In genomic region chr6:13636582-13636989, GRCm38 (mm10) we compare ENCODE assay signal across 8 mouse cellular contexts. TPM values are rescaled to one million over a fixed set of nuclear protein-coding genes. Genes with fewer than 3 reads are reported as not detected.
DNase-seq lines count a peak whose midpoint lies in the region; ATAC-seq and TF ChIP-seq lines count a peak whose summit lies in the region.
"Had no signal": no experiment of that assay in that cellular context is flagged by ENCODE, and none has a peak within 500 bp of the region (broad histone marks: within the 10 kb centered on the region; RNA-seq: fewer than 3 reads in every experiment).

No protein-coding gene starts in this region.

- WGBS in liver, adult 2 months = 79% methylated on average over 3 of the region's 3 CpGs
- 58% methylated on average over 3 of the region's 3 CpGs for WGBS in liver, embryonic 12.5 days (ENCODE audit: insufficient replicate concordance)
- 48% methylated on average over 3 of the region's 3 CpGs for WGBS in lung, postnatal 0 days

- TF ChIP-seq EP300 in lung, postnatal 0 days (IDR thresholded peaks at IDR 0.05) = no peak

- no peak overlapping the region for H3K27ac ChIP-seq in liver, adult 2 months (replicated peaks; ENCODE audit: insufficient read depth, low read depth, low read length)
- H3K27ac ChIP-seq in liver, embryonic 12.5 days = no peak overlapping the region
- H3K27ac ChIP-seq in embryonic fibroblast, embryonic 13.5 days (ENCODE audit: insufficient read depth, low read length) = peak overlapping the region; percentile 19; the same call in 1 of the 2 replicates
- no peak overlapping the region for H3K27ac ChIP-seq in lung, postnatal 0 days (ENCODE audit: low read length)
- no peak overlapping the region for H3K27ac ChIP-seq in left cerebral cortex, adult 2 months
- H3K27ac ChIP-seq: forebrain, embryonic 12.5 days had no signal

- no peak for TF ChIP-seq CTCF in liver, adult 2 months (IDR thresholded peaks at IDR 0.05; ENCODE audit: low read depth, low read length)
- no peak for TF ChIP-seq CTCF in embryonic fibroblast, embryonic 13.5 days (IDR thresholded peaks at IDR 0.05; ENCODE audit: borderline replicate concordance, insufficient read depth, low read length)
- no peak for TF ChIP-seq CTCF in lung, postnatal 0 days (IDR thresholded peaks at IDR 0.05)
- no peak for TF ChIP-seq CTCF in left cerebral cortex, adult 2 months (IDR thresholded peaks at IDR 0.05)

- H3K27me3 ChIP-seq in liver, adult 2 months (ENCODE audit: control insufficient read depth, insufficient read depth, low read length) = no peaks in the 10 kb centered on the region
- H3K27me3 ChIP-seq in liver, embryonic 12.5 days (replicated peaks) = no peaks in the 10 kb centered on the region
- H3K27me3 ChIP-seq in lung, postnatal 0 days (replicated peaks; ENCODE audit: insufficient read depth, low read length) = no peaks in the 10 kb centered on the region
- H3K27me3 ChIP-seq: forebrain, embryonic 12.5 days had no signal

- intact Hi-C loops in left cerebral cortex, adult 2 months (cut with DNase I) = no loop called here

- DNase-seq in liver, adult 2 months (ENCODE audit: extremely low read depth, low read depth, low spot score) = peak; percentile 54
- peak; percentile 37 for DNase-seq in NIH3T3 (ENCODE audit: low read depth)
- peak; percentile 22 for DNase-seq in lung, postnatal 0 days (ENCODE audit: low spot score)
- no peak for DNase-seq in right cerebral cortex, postnatal 14 days
- no peak for DNase-seq in left cerebral cortex, adult 2 months (ENCODE audit: extremely low spot score in 1 of 2, low spot score in 2 of 2)

- H3K4me1 ChIP-seq in liver, adult 2 months (ENCODE audit: control insufficient read depth, insufficient read depth, low read length) = no peaks in the 10 kb centered on the region
- no peaks in the 10 kb centered on the region for H3K4me1 ChIP-seq in liver, embryonic 12.5 days
- H3K4me1 ChIP-seq in embryonic fibroblast, embryonic 13.5 days (ENCODE audit: control insufficient read depth, insufficient read depth, low read length) = peaks cover 2% of the 10 kb centered on the region; the same call in 1 of the 2 replicates
- no peaks in the 10 kb centered on the region for H3K4me1 ChIP-seq in lung, postnatal 0 days (ENCODE audit: insufficient read depth, low read depth, low read length)
- H3K4me1 ChIP-seq: forebrain, embryonic 12.5 days had no signal

- H3K36me3 ChIP-seq in liver, adult 2 months (ENCODE audit: control insufficient read depth, insufficient read depth, low read length) = peaks cover 14% of the 10 kb centered on the region
- peaks cover 14% of the 10 kb centered on the region for H3K36me3 ChIP-seq in liver, embryonic 12.5 days
- H3K36me3 ChIP-seq in lung, postnatal 0 days (ENCODE audit: insufficient read depth, low read length) = no peaks in the 10 kb centered on the region

- no peak overlapping the region for H3K9ac ChIP-seq in liver, adult 2 months (ENCODE audit: low read depth, low read length)
- no peak overlapping the region for H3K9ac ChIP-seq in liver, embryonic 12.5 days
- no peak overlapping the region for H3K9ac ChIP-seq in lung, postnatal 0 days (replicated peaks; ENCODE audit: low read depth)
- H3K9ac ChIP-seq: forebrain, embryonic 12.5 days had no signal

- H3K9me3 ChIP-seq in liver, embryonic 12.5 days (replicated peaks) = no peaks in the 10 kb centered on the region
- H3K9me3 ChIP-seq in lung, postnatal 0 days (ENCODE audit: low read length) = no peaks in the 10 kb centered on the region
- H3K9me3 ChIP-seq: forebrain, embryonic 12.5 days had no signal

- H3K79me2 ChIP-seq in liver, adult 2 months (ENCODE audit: control insufficient read depth, insufficient read depth, low read length) = no peaks in the 10 kb centered on the region

- ATAC-seq in liver, embryonic 12.5 days = no peak; the same call in 1 of the 2 replicates
- ATAC-seq in lung, postnatal 0 days = peak; percentile 12; the same call in 1 of the 2 replicates

- H3K4me3 ChIP-seq in liver, adult 2 months (ENCODE audit: insufficient read depth, low read depth, low read length) = no peak overlapping the region
- no peak overlapping the region for H3K4me3 ChIP-seq in liver, embryonic 12.5 days
- H3K4me3 ChIP-seq in embryonic fibroblast, embryonic 13.5 days (ENCODE audit: insufficient read depth, low read length) = no peak overlapping the region
- H3K4me3 ChIP-seq in lung, postnatal 0 days (ENCODE audit: low read depth, low read length) = no peak overlapping the region
- no peak overlapping the region for H3K4me3 ChIP-seq in left cerebral cortex, adult 2 months
- H3K4me3 ChIP-seq: forebrain, embryonic 12.5 days had no signal

- no peak overlapping the region for H3K4me2 ChIP-seq in liver, embryonic 12.5 days
- H3K4me2 ChIP-seq in lung, postnatal 0 days (replicated peaks; ENCODE audit: low read depth, low read length) = no peak overlapping the region
- H3K4me2 ChIP-seq: forebrain, embryonic 12.5 days had no signal

- TF ChIP-seq POLR2A in liver, adult 2 months (IDR thresholded peaks at IDR 0.05; ENCODE audit: extremely low read depth, insufficient read depth, low read length) = no peak
- no peak for TF ChIP-seq POLR2A in embryonic fibroblast, embryonic 13.5 days (IDR thresholded peaks at IDR 0.05; ENCODE audit: low read depth, low read length)

RNA-seq across cellular contexts. Expression of gene Tmem168, which starts 28.7 kb away (rescaled TPM):
- total RNA-seq in liver, adult 2 months (2014; rRNA removed) = 22.4 and 24.5 TPM in 2 replicates
- 7.7 and 8.6 TPM in 2 replicates for polyA plus RNA-seq in liver, adult 2 months (2012; rRNA removed)
- polyA plus RNA-seq in liver, embryonic 12.5 days (2016; fragmentation: Nextera tagmentation; extraction: Ambion mirVana) = 19.2 and 20.7 TPM in 2 replicates
- 37.8 and 46.5 TPM in 2 replicates for polyA plus RNA-seq in embryonic fibroblast, embryonic 13.5 days (2011; ENCODE audit: insufficient read length, low read depth, missing spikeins)
- 29.4 and 36.7 TPM in 2 replicates for polyA plus RNA-seq in lung, postnatal 0 days (2015; fragmentation: Nextera tagmentation; extraction: Ambion mirVana)
- 10 to 100 TPM; 14.3 to 14.9 TPM for total RNA-seq in left cerebral cortex, adult 2 months (2021)

RNA-seq across cellular contexts. Expression of gene Bmt2, which starts 41.2 kb away (rescaled TPM):
- total RNA-seq in liver, adult 2 months (2014; rRNA removed) = 7.4 and 9.3 TPM in 2 replicates
- polyA plus RNA-seq in liver, adult 2 months (2012; rRNA removed) = 0.87 and 0.99 TPM in 2 replicates
- polyA plus RNA-seq in liver, embryonic 12.5 days (2016; fragmentation: Nextera tagmentation; extraction: Ambion mirVana) = 6.4 and 7.1 TPM in 2 replicates
- 19.4 and 21.7 TPM in 2 replicates for polyA plus RNA-seq in embryonic fibroblast, embryonic 13.5 days (2011; ENCODE audit: insufficient read length, low read depth, missing spikeins)
- 9.7 and 12.4 TPM in 2 replicates for polyA plus RNA-seq in lung, postnatal 0 days (2015; fragmentation: Nextera tagmentation; extraction: Ambion mirVana)
- 10 to 100 TPM; 25.6 to 26.4 TPM for total RNA-seq in left cerebral cortex, adult 2 months (2021)

Comparison
In these comparisons a context has a peak if more than half of its experiments do, and no peak if none do; other contexts are left out.
1. DNase-seq: peak in liver, adult 2 months (single experiment), NIH3T3 (single experiment) and lung, postnatal 0 days (single experiment); none in right cerebral cortex, postnatal 14 days (single experiment) and left cerebral cortex, adult 2 months (0 of 2).